Mouse (Mus musculus) midbrain, embryonic 15.5 days (tissue): ENCODE data around the gene Telo2. TPM values are rescaled to one million over a fixed set of nuclear protein-coding genes. Genes with fewer than 3 reads are reported as not detected.
"Not testable (repeated sequence)": the region's sequence is repeated elsewhere in the genome, so short reads cannot be mapped to it uniquely, and the experiment has no call there.

Experiments
- ATAC-seq: fragments of 200-750 bp; cut with Nextera tagmentation; replicated peaks from 2 replicates; pipeline ENCODE4 v1.8.0; 2017; ENCODE audit warnings: moderate TSS enrichment
- H3K27ac ChIP-seq: fragments of 300-500 bp; sonication (generic); 2 replicates; pipeline ENCODE4 v1.5.1; 2015; ENCODE audit warnings: mild to moderate bottlenecking, inconsistent platforms
- H3K27me3 ChIP-seq: fragments of 300-500 bp; sonication (generic); replicated peaks from 2 replicates; pipeline ENCODE4 v1.6.1; 2015; ENCODE audit warnings: inconsistent platforms
- H3K36me3 ChIP-seq: fragments of 300-500 bp; sonication (generic); replicated peaks from 2 replicates; pipeline ENCODE4 v1.6.1; 2015; ENCODE audit warnings: inconsistent platforms
- H3K4me1 ChIP-seq: fragments of 300-500 bp; sonication (generic); 2 replicates; pipeline ENCODE4 v1.6.1; 2015; ENCODE audit warnings: inconsistent platforms
- H3K4me2 ChIP-seq: fragments of 300-500 bp; sonication (generic); 2 replicates; pipeline ENCODE4 v1.6.1; 2015; ENCODE audit warnings: inconsistent platforms, mild to moderate bottlenecking, moderate library complexity
- H3K4me3 ChIP-seq: fragments of 300-500 bp; sonication (generic); 2 replicates; pipeline ENCODE4 v1.5.1; 2015; ENCODE audit warnings: mild to moderate bottlenecking, inconsistent platforms
- H3K9ac ChIP-seq: fragments of 300-500 bp; sonication (generic); 2 replicates; pipeline ENCODE4 v1.6.1; 2015; ENCODE audit warnings: mild to moderate bottlenecking, inconsistent platforms
- H3K9me3 ChIP-seq: fragments of 300-500 bp; sonication (generic); 2 replicates; pipeline ENCODE4 v1.6.1; 2016; ENCODE audit warnings: inconsistent platforms
- WGBS: fragments of 180-500 bp; shearing (Covaris S2); methylation state at CpG from one replicate; pipeline ENCODE4 v1.1.7; 2015; ENCODE audit warnings: mixed read lengths; 5-methylcytosine and 5-hydroxymethylcytosine counted together
- polyA plus RNA-seq: library from polyadenylated mRNA; unstranded; fragments of >200 nt; fragmentation: Nextera tagmentation; extraction: Ambion mirVana; gene quantifications from 2 replicates; pipeline ENCODE4 v1.2.1, GENCODE M21; 2015

Gene Telo2
- polyA plus RNA-seq: 57.8 and 67.0 TPM in 2 replicates

- Histone ChIP-seq H3K9me3 (no peaks in the 10 kb centered on the region), H3K27ac (peak within 1 kb of the TSS; percentile 91), H3K9ac (peak within 1 kb of the TSS; percentile 66), H3K4me3 (peak within 1 kb of the TSS; percentile 65), H3K4me1 (peaks cover 24% of the 10 kb centered on the region), H3K4me2 (peak within 1 kb of the TSS; percentile 98), H3K27me3 (no peaks in the 10 kb centered on the region), H3K36me3 (no peaks in the 10 kb centered on the region)
- WGBS: 4% methylated on average over 40 of the region's 40 CpGs
- ATAC-seq: peak; percentile 94
Measured at GRCm38 (mm10) chr17:25115664-25116432, at the start of gene Telo2. TSS of gene Telo2 (minus strand) at chr17:25115967.

GRCm38 (mm10) chr17:25164770-25165169 lies 49.0 kb upstream of the Telo2 start:
- Histone ChIP-seq H3K4me3 (no peak overlapping the region), H3K9me3 (no peaks in the 10 kb centered on the region), H3K36me3 (peaks cover 13% of the 10 kb centered on the region), H3K27ac (no peak overlapping the region), H3K4me2 (no peak overlapping the region), H3K27me3 (no peaks in the 10 kb centered on the region), H3K4me1 (no peaks in the 10 kb centered on the region), H3K9ac (no peak overlapping the region)
- ATAC-seq: no peak
- 86% methylated on average over 3 of the region's 3 CpGs for WGBS

- Histone ChIP-seq H3K9ac (no peak overlapping the region), H3K27ac (no peak overlapping the region), H3K9me3 (no peaks in the 10 kb centered on the region), H3K4me2 (no peak overlapping the region), H3K4me3 (no peak overlapping the region), H3K27me3 (no peaks in the 10 kb centered on the region), H3K36me3 (peaks cover 20% of the 10 kb centered on the region), H3K4me1 (no peaks in the 10 kb centered on the region)
- ATAC-seq: no peak
- 82% methylated on average over 7 of the region's 7 CpGs for WGBS
Measured at GRCm38 (mm10) chr17:25163387-25163786, 47.6 kb upstream of the Telo2 start.

- peaks cover 27% of the 10 kb centered on the region for H3K36me3 ChIP-seq
- no peaks in the 10 kb centered on the region for H3K27me3 ChIP-seq
- H3K9me3 ChIP-seq: no peaks in the 10 kb centered on the region
- H3K4me2 ChIP-seq: no peak within 1 kb of the TSS
- no peak for ATAC-seq
- WGBS: 88% methylated on average over 1 of the region's 1 CpGs
- H3K4me3 ChIP-seq: no peak within 1 kb of the TSS
- H3K4me1 ChIP-seq: no peaks in the 10 kb centered on the region
- no peak within 1 kb of the TSS for H3K27ac ChIP-seq
- H3K9ac ChIP-seq: no peak within 1 kb of the TSS
Measured at GRCm38 (mm10) chr17:25162161-25162560, 46.4 kb upstream of the Telo2 start, which contains the start of gene Ccdc154. TSS of gene Ccdc154 (plus strand) at chr17:25162461.

- ATAC-seq: no peak
- Histone ChIP-seq H3K36me3 (no peaks in the 10 kb centered on the region), H3K4me1 (no peaks in the 10 kb centered on the region), H3K9ac (no peak overlapping the region), H3K27me3 (no peaks in the 10 kb centered on the region), H3K4me2 (no peak overlapping the region), H3K4me3 (no peak overlapping the region), H3K9me3 (no peaks in the 10 kb centered on the region), H3K27ac (no peak overlapping the region)
- WGBS: 68% methylated on average over 4 of the region's 4 CpGs
Measured at GRCm38 (mm10) chr17:25139960-25140359, 24.2 kb upstream of the Telo2 start.

- no peak overlapping the region for H3K4me3 ChIP-seq
- no peak overlapping the region for H3K27ac ChIP-seq
- no peaks in the 10 kb centered on the region for H3K9me3 ChIP-seq
- no peak for ATAC-seq
- 100% methylated on average over 1 of the region's 1 CpGs for WGBS
- H3K4me2 ChIP-seq: no peak overlapping the region
- no peak overlapping the region for H3K9ac ChIP-seq
- H3K27me3 ChIP-seq: no peaks in the 10 kb centered on the region
- no peaks in the 10 kb centered on the region for H3K36me3 ChIP-seq
- peaks cover 10% of the 10 kb centered on the region for H3K4me1 ChIP-seq
Measured at GRCm38 (mm10) chr17:25138803-25139202, 23.0 kb upstream of the Telo2 start.

- Histone ChIP-seq H3K4me1 (peaks cover 15% of the 10 kb centered on the region), H3K9me3 (no peaks in the 10 kb centered on the region), H3K36me3 (no peaks in the 10 kb centered on the region), H3K27ac (no peak overlapping the region), H3K4me3 (no peak overlapping the region), H3K27me3 (no peaks in the 10 kb centered on the region), H3K9ac (no peak overlapping the region), H3K4me2 (no peak overlapping the region)
- 90% methylated on average over 6 of the region's 6 CpGs for WGBS
- ATAC-seq: no peak
Measured at GRCm38 (mm10) chr17:25135622-25136021, 19.9 kb upstream of the Telo2 start.

- peak within 1 kb of the TSS; percentile 77 for H3K4me2 ChIP-seq
- H3K36me3 ChIP-seq: no peaks in the 10 kb centered on the region
- H3K9ac ChIP-seq: peak within 1 kb of the TSS; percentile 70
- WGBS: under 1% methylated on average over 40 of the region's 40 CpGs
- ATAC-seq: peak; percentile 92
- H3K4me3 ChIP-seq: peak within 1 kb of the TSS; percentile 75
- H3K27ac ChIP-seq: peak within 1 kb of the TSS; percentile 54; the same call in 1 of the 2 replicates
- no peaks in the 10 kb centered on the region for H3K9me3 ChIP-seq
- H3K27me3 ChIP-seq: no peaks in the 10 kb centered on the region
- H3K4me1 ChIP-seq: peaks cover 15% of the 10 kb centered on the region
Measured at GRCm38 (mm10) chr17:25133275-25133698, 17.5 kb upstream of the Telo2 start, which contains the start of gene Clcn7. TSS of gene Clcn7 (plus strand) at chr17:25133391.

GRCm38 (mm10) chr17:25130060-25130459 lies 14.3 kb upstream of the Telo2 start:
- no peak for ATAC-seq
- peaks cover 15% of the 10 kb centered on the region for H3K4me1 ChIP-seq
- H3K4me3 ChIP-seq: no peak overlapping the region
- H3K4me2 ChIP-seq: no peak overlapping the region
- WGBS: 90% methylated on average over 1 of the region's 1 CpGs
- no peak overlapping the region for H3K27ac ChIP-seq
- H3K9ac ChIP-seq: no peak overlapping the region
- no peaks in the 10 kb centered on the region for H3K36me3 ChIP-seq
- no peaks in the 10 kb centered on the region for H3K27me3 ChIP-seq
- H3K9me3 ChIP-seq: no peaks in the 10 kb centered on the region

GRCm38 (mm10) chr17:25127681-25128080 lies 11.9 kb upstream of the Telo2 start:
- Histone ChIP-seq H3K36me3 (no peaks in the 10 kb centered on the region), H3K9me3 (no peaks in the 10 kb centered on the region), H3K4me1 (no peaks in the 10 kb centered on the region), H3K27ac (no peak overlapping the region), H3K27me3 (no peaks in the 10 kb centered on the region), H3K4me2 (no peak overlapping the region), H3K4me3 (no peak overlapping the region), H3K9ac (no peak overlapping the region)
- ATAC-seq: no peak
- 82% methylated on average over 9 of the region's 9 CpGs for WGBS

GRCm38 (mm10) chr17:25127079-25127478 lies 11.3 kb upstream of the Telo2 start:
- Histone ChIP-seq H3K9ac (no peak overlapping the region), H3K4me2 (no peak overlapping the region), H3K36me3 (no peaks in the 10 kb centered on the region), H3K4me3 (no peak overlapping the region), H3K4me1 (no peaks in the 10 kb centered on the region), H3K27ac (no peak overlapping the region), H3K9me3 (no peaks in the 10 kb centered on the region), H3K27me3 (no peaks in the 10 kb centered on the region)
- 64% methylated on average over 8 of the region's 8 CpGs for WGBS
- ATAC-seq: no peak

- 74% methylated on average over 3 of the region's 3 CpGs for WGBS
- not testable (repeated sequence) for H3K9me3 ChIP-seq
Measured at GRCm38 (mm10) chr17:25125442-25126060, 9.8 kb upstream of the Telo2 start.

More at GRCm38 (mm10) chr17:25125442-25126060, 9.8 kb upstream of the Telo2 start:
- H3K4me2 ChIP-seq, ATAC-seq, H3K4me3 ChIP-seq, H3K27ac ChIP-seq, H3K27me3 ChIP-seq, H3K9ac ChIP-seq, H3K4me1 ChIP-seq, H3K36me3 ChIP-seq: not testable (repeated sequence)
